In the genomic region with DNA sequence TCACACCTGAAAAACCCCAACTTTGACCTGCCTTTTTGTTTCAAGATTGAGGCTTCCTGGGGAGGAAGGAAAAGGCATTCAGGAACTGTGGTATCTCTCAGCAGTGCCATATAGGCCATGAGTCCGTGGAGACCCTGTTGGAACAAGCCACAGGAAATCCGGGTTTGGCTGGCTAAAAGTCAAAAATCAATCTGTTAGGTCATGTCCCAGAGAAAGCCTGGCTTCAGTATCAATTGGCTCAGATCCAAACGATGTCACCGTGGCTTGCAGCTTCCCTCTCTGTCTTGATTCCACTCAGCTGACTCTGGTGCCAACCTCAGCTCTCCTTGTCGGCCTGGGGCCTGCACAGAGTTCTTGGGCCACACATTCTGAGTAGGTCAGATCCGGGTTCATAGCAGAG, we compare ENCODE assay signal across 11 mouse cellular contexts.
A peak's percentile ranks its signal among the peaks of the same experiment; 100 is the strongest.
DNase-seq lines count a peak whose midpoint lies in the region; ATAC-seq lines count a peak whose summit lies in the region.
"Had no signal": no experiment of that assay in that cellular context is flagged by ENCODE, and none has a peak within 500 bp of the region (broad histone marks: within the 10 kb centered on the region; RNA-seq: fewer than 3 reads in every experiment).

No protein-coding gene starts in this region.

- no peak overlapping the region for H3K4me3 ChIP-seq in forebrain, embryonic 15.5 days
- H3K4me3 ChIP-seq in forebrain, embryonic 12.5 days (replicated peaks): no peak overlapping the region

- H3K4me2 ChIP-seq in forebrain, embryonic 15.5 days (replicated peaks): no peak overlapping the region
- H3K4me2 ChIP-seq in forebrain, embryonic 12.5 days: no peak overlapping the region

- H3K9me3 ChIP-seq in forebrain, embryonic 15.5 days: no peaks in the 10 kb centered on the region
- peaks cover 2% of the 10 kb centered on the region; the same call in 1 of the 2 replicates for H3K9me3 ChIP-seq in forebrain, embryonic 12.5 days

- no peak overlapping the region for H3K27ac ChIP-seq in forebrain, embryonic 15.5 days (replicated peaks)
- H3K27ac ChIP-seq in forebrain, embryonic 12.5 days: no peak overlapping the region

- H3K36me3 ChIP-seq in forebrain, embryonic 15.5 days: no peaks in the 10 kb centered on the region
- H3K36me3 ChIP-seq in forebrain, embryonic 12.5 days (replicated peaks): no peaks in the 10 kb centered on the region

- no peak for ATAC-seq in forebrain, embryonic 15.5 days (replicated peaks)
- no peak for ATAC-seq in forebrain, embryonic 12.5 days (ENCODE audit: low FRiP score)
- ATAC-seq: activated CD4-positive, CD25-positive, alpha-beta regulatory T cell, adult 4 months; hindbrain, embryonic 16.5 days had no signal

- WGBS in forebrain, embryonic 15.5 days: 62% methylated on average over 6 of the region's 6 CpGs
- WGBS in forebrain, embryonic 12.5 days: 85% methylated on average over 6 of the region's 6 CpGs

- H3K9ac ChIP-seq in forebrain, embryonic 15.5 days (replicated peaks): no peak overlapping the region
- H3K9ac ChIP-seq in forebrain, embryonic 12.5 days: no peak overlapping the region

- no peaks in the 10 kb centered on the region for H3K4me1 ChIP-seq in forebrain, embryonic 15.5 days
- 0 out of 2 replicates have a peak, but pooled peaks cover 6% of the 10 kb centered on the region for H3K4me1 ChIP-seq in forebrain, embryonic 12.5 days

- intact Hi-C loops in gastrocnemius, postnatal 14 days (cut with DNase I; ENCODE audit: low total_unique reads): no loop called here

- peak; percentile 25 for DNase-seq in gastrocnemius, postnatal 14 days
- no peak for DNase-seq in gastrocnemius, postnatal 10 days
- DNase-seq in 416B (ENCODE audit: low read depth): peak; percentile 61
- DNase-seq in adrenal gland, postnatal 36 days: peak; percentile 38 to 56
- peak; percentile 72 for DNase-seq in kidney, postnatal 10 days
- DNase-seq in layer of hippocampus, adult 9-11 months: no peak
- DNase-seq: cerebellum, adult 8-10 months had no signal

- H3K27me3 ChIP-seq in forebrain, embryonic 15.5 days: no peaks in the 10 kb centered on the region
- H3K27me3 ChIP-seq in forebrain, embryonic 12.5 days: peaks cover 7% of the 10 kb centered on the region; the same call in 1 of the 2 replicates

Comparison
In these comparisons a context has a peak if more than half of its experiments do, and no peak if none do; other contexts are left out.
1. DNase-seq: peak in gastrocnemius, postnatal 14 days (single experiment), 416B (single experiment), adrenal gland, postnatal 36 days (2 of 2) and kidney, postnatal 10 days (single experiment); none in gastrocnemius, postnatal 10 days (single experiment) and layer of hippocampus, adult 9-11 months (single experiment).